Mouse (Mus musculus) stomach, postnatal 0 days (tissue): ENCODE data around the gene Smim20.

Experiments used
- CTCF ChIP-seq: IDR thresholded peaks from 2 replicates; pipeline ENCODE4 v1.5.1; 2016; ENCODE audit warnings: antibody characterized with exemption, low read depth, mild to moderate bottlenecking, moderate library complexity
- EP300 ChIP-seq: optimal IDR thresholded peaks from 2 replicates; pipeline ENCODE3; 2016; ENCODE audit warnings: antibody characterized with exemption

GRCm38 (mm10) chr5:53241109-53241508, 25.8 kb upstream of the Smim20 start:
- TF ChIP-seq CTCF, result peak; percentile 39
- no peak for TF ChIP-seq EP300
